Mouse (Mus musculus): ENCODE results near the gene Traf4.
A peak's percentile ranks its signal among the peaks of the same experiment; 100 is the strongest.

Traf4 gene

DNA sequence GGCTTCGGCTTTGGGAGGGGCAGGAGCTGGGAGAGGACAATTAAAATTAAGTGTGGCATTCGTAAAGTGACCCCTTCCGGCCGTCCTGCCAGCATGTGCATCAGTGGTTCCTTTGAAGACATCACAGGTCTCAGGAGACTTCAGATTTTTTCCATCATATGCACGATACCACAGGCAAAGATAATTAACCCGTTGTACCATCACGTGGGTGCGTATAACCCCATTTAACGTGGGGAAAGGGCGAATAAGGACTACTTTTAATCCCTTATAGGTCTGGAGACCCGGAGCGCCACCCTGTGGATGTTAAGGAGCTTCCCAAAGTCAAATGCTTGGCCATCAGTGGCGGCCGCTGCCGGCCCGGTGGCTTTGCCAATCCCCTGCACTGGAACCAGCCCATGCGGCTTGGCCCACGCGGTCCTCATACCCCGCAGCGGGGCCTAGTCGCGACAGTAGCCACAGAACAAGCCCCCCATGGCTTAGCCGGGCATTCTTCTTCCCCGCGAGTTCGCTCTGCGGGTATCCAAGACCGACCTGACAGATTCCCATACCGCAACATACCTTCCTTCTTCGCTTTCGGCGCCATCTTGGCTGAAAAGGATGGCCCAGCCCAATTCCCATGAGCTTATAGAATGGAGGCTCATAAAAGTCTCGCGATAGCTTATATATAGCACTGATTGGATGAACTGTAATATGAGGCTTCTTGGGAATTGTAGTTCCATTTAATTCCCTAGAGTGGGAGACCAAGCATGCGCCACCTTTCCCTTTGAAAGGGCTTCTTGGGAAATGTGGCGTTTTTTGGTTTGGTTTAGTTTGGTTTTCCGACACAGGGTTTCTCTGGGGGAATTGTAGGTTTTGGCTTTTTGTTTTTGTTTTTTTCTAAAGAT, 17.8 kb upstream of the Traf4 start, which contains the start of gene Rpl23a:
Rpl23a (minus strand) TSS at position 624 of the 884 bp plus-strand sequence.
- DNase-seq (ENCODE audit: low read depth): peak; percentile 89

DNA sequence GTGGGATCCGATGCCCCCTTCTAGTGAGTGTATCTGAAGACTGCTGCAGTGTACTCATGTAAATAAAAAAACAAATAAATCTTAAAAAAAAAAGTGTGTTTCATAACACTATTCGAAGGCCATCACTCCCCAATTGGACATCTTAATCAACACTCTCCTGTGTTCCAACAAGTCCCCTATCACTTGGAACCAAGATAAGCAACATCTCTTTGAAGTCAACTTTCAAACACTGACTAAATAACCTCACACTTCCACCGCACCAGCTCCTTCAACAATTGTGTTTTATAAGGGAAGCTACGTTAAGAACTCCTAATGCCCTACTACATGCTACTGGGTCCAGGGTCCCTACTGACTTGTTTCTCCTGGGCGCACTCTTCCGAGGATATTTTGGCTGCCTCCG, 17.1 kb upstream of the Traf4 start:
- DNase-seq (ENCODE audit: low read depth): no peak

DNA sequence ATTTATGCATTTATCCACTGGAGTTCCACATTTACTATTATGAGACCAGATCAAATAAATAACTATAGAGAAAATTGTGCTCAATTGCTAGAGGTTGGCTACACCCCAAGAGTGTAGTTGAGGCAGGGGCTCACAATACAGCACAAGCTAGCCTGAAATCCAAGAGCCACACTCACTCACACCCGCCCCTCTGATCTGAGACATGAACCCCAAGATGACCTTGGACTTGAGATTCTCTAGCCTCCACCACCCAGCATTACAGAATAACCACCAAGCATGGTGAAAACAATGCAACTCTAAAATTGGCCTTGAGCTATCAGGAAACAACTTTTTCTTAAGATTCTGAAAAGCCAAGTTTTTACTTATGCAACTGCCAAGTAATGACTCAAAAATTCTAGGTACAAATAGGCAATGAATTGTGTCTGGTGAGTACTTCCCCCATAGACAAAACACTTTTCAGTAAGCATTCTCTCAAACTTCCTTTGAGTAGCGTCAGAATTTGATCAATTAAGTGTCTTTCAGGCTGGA, 16.5 kb upstream of the Traf4 start:
- no peak for DNase-seq (ENCODE audit: low read depth)

DNA sequence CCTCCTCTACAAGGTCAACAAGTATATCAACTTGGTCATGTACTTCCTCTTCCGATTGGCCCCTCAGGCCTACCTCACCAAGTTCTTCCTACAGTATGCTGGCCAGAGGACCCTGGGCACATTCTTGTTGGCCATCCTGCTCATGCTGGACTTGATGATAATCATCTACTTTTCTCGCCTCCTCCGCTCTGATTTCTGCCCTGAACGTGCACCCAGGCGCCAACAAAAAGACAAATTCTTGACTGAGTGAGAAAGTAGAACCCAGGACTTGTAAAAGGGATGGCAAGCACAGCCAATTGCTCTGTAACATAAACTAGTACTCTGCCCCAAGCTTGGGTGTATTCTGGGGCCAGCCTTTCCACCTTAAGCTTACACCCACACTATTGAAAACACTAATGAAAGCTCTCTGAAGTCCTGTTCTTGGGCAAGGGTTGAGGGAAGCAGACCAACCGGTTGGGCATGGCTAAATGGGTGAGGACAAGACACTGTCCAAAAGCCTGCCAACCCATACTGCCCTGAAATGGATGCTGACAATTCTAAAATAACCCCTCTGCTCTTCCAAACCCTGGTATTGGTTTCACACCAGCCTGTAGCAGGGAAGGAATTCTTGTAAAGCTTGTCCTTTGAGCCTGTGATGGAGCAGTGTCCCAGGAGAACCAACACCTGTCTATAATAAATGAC, 14.8 kb upstream of the Traf4 start:
- no peak for DNase-seq (ENCODE audit: low read depth)

DNA sequence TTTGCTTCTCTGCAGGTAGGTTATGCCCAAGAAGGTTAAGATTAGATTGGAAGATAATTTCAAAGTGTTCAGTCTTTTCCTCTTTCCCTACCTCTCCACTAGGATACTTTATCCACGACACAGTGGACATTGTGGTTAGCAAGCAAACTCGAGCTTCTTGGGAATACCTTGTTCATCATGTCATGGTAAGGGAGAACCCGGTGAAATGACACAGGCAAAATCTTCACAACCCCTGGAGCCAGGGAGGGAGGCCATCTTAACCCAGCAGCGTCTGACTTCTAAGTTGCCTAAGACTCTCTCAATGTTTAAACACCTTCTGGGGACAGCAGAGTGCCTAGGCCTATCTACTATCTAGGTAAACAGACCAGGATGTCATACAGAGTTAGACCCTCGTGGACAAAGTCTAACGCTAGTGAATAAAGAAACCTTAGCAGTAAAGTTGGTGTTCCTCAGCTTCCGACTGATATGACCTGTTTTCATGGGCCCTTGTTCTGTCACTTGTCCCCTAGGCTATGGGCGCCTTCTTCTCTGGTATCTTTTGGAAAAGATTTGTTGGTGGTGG, 14.1 kb upstream of the Traf4 start:
- DNase-seq (ENCODE audit: low read depth): no peak

DNA sequence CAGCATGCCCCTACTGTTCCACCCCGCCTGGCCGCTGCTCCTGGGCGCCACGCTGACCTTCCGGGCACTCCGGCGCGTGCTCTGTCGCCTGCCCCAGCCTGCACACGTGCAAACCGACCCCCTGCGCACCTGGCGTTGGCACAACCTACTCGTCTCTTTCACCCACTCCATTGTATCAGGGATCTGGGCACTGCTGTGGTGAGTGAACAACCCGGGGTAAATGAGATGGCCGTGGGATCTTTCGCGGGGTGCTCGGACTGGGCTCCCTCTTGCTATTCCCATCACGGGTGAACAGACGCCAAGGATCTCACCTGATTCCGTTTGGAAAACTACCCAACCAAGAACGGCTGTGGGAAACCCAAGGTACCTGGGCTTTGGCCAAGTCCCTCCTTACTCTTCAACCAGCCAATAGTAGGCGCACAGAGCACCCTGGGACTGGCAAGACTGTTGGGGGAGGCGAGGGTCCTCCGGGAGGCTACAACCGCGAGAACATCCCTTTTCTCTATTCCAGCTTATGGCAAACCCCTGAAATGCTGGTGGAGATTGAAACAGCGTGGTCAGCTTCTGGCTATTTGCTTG, 13.6 kb upstream of the Traf4 start:
- peak; percentile 54 for DNase-seq (ENCODE audit: low read depth)

DNA sequence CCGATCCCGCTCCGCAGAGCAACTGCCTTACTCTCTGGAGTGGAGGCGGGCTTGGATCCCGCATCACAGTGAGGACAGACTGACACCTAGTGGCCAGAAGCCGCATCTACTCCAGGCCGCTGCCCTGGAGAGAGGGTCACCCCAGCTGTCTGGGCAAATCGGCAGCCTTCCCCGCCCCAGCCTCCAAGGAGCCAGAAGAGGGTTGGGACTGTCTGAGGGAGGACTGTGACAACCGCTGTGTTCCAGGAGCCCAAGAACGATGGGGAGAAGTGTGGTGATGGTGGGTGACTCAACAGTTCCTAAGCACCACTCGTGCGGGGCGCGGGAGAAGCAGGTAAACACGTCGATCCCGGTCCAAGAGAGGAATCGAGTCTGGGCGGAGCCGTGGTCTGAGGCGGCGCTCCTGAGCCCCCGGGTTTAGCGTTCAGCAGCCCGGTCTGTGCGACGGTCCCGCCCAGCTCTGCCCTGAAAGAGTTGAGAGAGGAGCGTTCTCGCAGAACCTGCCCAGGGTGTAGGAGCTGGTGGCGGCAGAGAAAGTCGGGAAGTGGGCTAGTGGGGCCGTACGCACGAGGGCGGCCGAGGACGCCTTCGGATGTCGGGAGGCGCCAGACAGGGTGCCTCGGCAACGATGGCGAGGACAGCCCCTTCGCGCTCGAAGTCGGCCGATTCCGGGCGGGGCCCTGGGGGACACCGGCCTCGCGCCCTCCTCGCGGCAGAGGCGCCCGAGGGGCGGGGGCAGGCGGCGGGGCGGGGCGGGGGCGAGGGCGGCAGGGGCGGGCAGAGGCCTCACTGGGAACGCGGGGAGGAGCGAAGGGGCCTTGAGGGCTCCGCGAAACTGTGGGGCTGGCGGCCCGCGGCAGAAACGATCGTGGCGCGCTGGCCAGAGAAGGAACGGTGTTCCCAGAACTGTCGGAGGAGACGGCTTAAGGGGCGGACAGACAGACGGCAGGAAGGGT, 12.8 kb upstream of the Traf4 start:
- peak; percentile 94 for DNase-seq (ENCODE audit: low read depth)

DNA sequence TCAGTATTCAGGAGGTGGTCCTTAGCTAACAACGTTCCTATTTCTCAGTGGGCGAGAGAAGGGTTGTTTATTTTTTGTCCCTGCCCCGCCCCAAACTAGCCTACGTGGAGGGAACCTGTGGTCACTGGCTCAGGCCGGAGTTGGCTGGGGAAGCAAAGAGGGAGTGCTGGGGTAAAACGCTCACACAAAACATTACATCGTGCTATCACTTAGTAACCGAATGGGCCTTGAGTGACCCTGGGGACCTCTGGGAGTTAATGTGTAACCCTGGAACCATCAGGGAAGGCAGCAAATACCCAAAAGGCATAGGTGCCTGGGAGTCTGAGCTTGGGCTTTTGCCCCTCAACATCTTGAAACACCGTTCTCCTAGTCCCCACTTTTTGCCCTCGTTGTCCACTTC, 12.0 kb upstream of the Traf4 start:
- DNase-seq (ENCODE audit: low read depth): no peak

GRCm38 (mm10) chr11:78176905-78177331, 11.5 kb upstream of the Traf4 start:
- DNase-seq (ENCODE audit: low read depth): peak; percentile 70

DNA sequence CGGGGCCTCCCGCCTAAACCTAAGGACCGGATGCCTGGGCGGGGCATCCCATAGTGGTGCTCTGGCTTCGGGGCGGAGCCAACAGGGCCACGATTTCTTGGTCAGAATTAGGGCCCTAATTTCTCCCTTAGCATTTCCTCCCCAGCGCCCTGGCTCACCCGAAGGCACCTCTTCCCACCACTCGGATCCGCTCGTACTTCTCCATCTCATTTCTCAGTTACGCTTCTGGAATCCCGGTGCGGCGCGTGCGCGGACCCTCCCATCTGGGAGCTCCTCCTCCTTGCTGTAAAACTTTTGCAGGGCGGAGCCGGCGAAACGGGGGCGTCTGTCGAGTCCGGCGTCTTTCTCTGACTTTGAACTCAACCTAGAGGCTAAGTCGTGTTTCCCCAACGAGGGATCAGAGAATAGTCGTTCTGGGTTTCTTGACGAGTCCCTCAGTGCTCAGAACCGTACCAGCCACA, 11.0 kb upstream of the Traf4 start, which contains the start of the genes Nek8 and Tlcd1:
Nek8 (minus strand) TSS at position 274 of the 461 bp plus-strand sequence.
Tlcd1 (plus strand) TSS at position 310 of the 461 bp plus-strand sequence.
- DNase-seq (ENCODE audit: low read depth): peak; percentile 96

- no peak for DNase-seq (ENCODE audit: low read depth)
Observed at GRCm38 (mm10) chr11:78175771-78176401, 10.5 kb upstream of the Traf4 start.

DNA sequence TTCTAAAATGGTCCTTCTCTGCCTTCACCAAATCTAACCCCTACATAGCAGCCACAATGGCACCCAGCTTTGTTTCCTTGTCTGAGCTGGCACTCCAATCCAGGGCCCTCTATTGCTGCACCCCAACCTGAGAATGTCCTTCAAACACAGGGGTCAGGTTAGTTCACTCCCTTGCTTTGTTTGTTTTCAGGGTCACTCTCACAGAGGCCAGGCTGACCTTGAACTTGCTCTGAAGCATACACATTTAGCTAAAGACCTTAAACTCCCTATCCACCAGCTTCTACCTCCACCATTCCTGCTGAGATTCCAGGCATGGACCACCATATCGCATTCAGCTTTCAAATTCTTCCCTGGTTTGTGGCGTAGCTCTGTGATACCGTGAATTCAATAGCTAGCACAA, 9.1 kb upstream of the Traf4 start:
- no peak for DNase-seq (ENCODE audit: low read depth)

- no peak for DNase-seq (ENCODE audit: low read depth)
Observed at GRCm38 (mm10) chr11:78172748-78173383, 7.5 kb upstream of the Traf4 start.

DNA sequence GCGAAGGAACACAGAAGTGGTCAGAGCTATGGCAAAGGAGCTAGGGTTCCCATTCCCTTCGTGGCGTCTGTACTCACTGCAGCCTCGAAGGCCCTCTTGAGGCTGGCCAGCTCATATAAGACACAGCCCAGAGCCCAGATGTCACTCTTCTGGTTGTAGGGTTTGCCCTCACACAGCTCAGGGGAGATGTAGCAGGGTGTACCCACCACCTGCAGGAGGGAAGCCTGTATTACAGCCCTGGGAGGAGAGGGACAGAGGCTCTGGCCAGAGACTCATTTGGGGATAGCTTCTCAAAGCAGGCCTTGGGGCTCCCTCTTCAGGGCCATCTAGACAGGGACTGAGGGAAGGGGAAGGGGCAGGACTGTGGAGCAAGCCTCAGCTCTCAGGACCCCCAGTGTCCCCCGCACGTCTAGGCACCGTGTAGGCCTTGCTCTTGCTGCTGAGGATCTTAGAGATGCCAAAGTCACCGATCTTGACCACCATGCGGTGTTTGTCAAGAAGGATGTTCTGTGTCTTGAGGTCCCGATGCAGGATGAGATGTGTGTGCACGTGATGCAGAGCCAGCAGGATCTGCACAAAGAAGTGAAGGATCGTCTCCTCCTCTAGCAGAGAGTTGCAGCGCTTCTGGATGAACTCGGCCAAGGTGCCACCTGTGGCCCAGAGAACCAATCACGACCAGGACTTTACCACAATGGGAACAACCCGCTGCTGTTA, 6.8 kb upstream of the Traf4 start:
- no peak for DNase-seq (ENCODE audit: low read depth)

GRCm38 (mm10) chr11:78171328-78171727, 5.9 kb upstream of the Traf4 start:
- DNase-seq (ENCODE audit: low read depth): peak; percentile 52

- no peak for DNase-seq (ENCODE audit: low read depth)
Observed at GRCm38 (mm10) chr11:78170306-78170705, 4.9 kb upstream of the Traf4 start.

DNA sequence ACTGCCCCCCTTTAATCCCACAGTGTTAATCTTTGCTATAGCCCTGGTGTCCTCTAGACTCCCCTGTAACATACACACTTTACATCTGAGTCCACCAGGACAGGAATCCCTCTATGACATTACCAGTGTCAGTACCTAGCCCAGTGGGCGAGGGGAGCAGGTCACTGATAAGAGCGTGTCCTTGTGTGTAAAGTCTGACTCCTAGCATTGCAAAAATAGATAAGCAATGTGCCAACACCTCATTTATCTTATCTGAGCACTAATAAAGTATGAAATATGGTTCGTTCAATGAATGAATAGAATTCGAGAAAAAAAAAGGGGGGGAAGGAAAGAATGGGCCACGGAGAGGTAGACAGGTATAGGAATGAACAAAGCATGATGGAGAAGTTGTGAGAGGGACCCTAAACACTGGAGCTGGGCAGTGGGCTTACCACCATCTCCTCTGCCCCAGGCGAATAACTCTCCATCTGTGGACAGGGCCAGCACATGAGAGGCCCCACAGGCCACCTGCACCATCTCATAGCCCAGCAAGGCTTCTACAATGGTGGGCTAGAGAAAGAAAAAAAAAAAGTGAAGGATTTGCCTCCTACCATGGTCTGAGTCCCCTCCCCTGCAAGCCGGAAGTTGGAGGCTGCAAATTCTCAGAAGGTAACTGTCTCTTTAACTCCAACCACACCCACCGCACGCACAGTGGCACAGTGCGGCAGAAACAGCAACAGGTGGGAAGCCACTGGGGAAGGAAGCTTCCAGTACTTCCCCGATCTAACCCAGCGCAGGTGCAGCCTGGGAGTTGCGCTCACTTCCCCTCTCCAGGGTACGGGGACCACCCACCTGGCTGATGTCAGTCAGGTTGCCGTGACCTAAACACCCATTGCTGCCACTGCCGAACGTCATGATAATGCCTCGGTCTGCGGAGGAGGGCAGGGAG, 3.4 kb upstream of the Traf4 start:
- DNase-seq (ENCODE audit: low read depth): peak; percentile 83
